In the genomic region with DNA sequence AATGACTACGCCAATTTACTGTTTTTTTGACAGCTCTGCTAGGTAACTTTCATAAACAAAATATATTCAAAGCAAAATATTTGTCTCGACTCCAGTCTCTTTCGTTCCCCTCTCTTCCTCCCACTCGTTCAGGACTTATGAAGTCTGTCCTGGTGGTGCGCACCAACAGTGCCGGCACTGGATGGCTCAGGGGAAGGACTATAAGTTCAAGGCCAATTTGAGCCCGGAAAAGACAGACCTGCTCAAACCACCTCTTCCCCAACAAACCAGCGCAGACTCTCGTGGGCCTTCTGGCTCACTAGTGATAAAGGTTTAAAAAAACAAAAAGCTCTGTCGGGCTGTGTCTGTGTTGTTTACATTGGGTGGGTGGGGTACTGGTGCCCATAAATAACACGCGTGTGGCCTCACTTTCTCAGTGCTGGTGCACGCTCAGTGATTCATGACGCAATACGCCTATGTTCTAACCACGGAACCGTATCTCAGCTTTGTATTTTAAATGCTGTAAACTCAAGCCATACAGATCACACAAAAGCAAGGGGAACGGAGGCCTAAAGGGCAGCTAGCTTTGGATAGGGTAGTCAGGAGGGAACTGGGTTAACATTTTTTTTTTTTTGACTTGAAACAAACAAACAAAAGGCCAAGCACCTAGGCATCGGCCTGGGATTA, we compare ENCODE assay signal across 23 mouse cellular contexts. TPM values are rescaled to one million over a fixed set of nuclear protein-coding genes. Genes with fewer than 3 reads are reported as not detected.
DNase-seq lines count a peak whose midpoint lies in the region; ATAC-seq and TF ChIP-seq lines count a peak whose summit lies in the region.
"Had no signal": no experiment of that assay in that cellular context is flagged by ENCODE, and none has a peak within 500 bp of the region (broad histone marks: within the 10 kb centered on the region; RNA-seq: fewer than 3 reads in every experiment).

No protein-coding gene starts in this region.

- no peaks in the 10 kb centered on the region for H3K9me3 ChIP-seq in liver, embryonic 16.5 days (replicated peaks; ENCODE audit: control insufficient read depth, low read length)
- no peaks in the 10 kb centered on the region for H3K9me3 ChIP-seq in liver, embryonic 12.5 days (replicated peaks)
- H3K9me3 ChIP-seq: embryonic facial prominence, embryonic 13.5 days; forebrain, embryonic 15.5 days; heart, embryonic 10.5 days; hindbrain, embryonic 13.5 days; intestine, embryonic 15.5 days; limb, embryonic 10.5 days; midbrain, embryonic 15.5 days had no signal

- H3K4me1 ChIP-seq in liver, embryonic 16.5 days (ENCODE audit: control insufficient read depth, low read depth, low read length): peaks cover 8% of the 10 kb centered on the region
- H3K4me1 ChIP-seq in liver, embryonic 12.5 days: peaks cover 43% of the 10 kb centered on the region
- H3K4me1 ChIP-seq in brown adipose tissue, adult 24 weeks (ENCODE audit: control insufficient read depth, insufficient read depth, insufficient read length, low read length): peaks cover 53% of the 10 kb centered on the region
- H3K4me1 ChIP-seq in olfactory bulb, adult 2 months (ENCODE audit: control insufficient read depth, insufficient read depth, low read length): peaks cover 42% of the 10 kb centered on the region

- peak; percentile 35 for DNase-seq in CD4-positive helper T cell, adult 2 months (ENCODE audit: low read depth, low spot score)
- no peak for DNase-seq in heart, postnatal 10 days
- no peak for DNase-seq in heart, postnatal 14 days
- DNase-seq: cerebellum, adult 9-10 months; gastrocnemius, postnatal 14 days; kidney, postnatal 14 days; lung, postnatal 10 days; right cerebral cortex, postnatal 25 days had no signal

- no peaks in the 10 kb centered on the region for H3K27me3 ChIP-seq in liver, embryonic 16.5 days (ENCODE audit: control insufficient read depth, insufficient read depth, low read depth, low read length)
- H3K27me3 ChIP-seq in liver, embryonic 12.5 days (replicated peaks): no peaks in the 10 kb centered on the region
- H3K27me3 ChIP-seq: embryonic facial prominence, embryonic 13.5 days; forebrain, embryonic 15.5 days; intestine, embryonic 15.5 days; midbrain, embryonic 15.5 days had no signal

- TF ChIP-seq CTCF in olfactory bulb, adult 2 months (IDR thresholded peaks at IDR 0.05; ENCODE audit: insufficient read depth, low read depth, low read length): no peak

- no peak overlapping the region for H3K4me3 ChIP-seq in liver, embryonic 16.5 days (ENCODE audit: low read depth, low read length)
- H3K4me3 ChIP-seq in liver, embryonic 12.5 days: no peak overlapping the region
- no peak overlapping the region for H3K4me3 ChIP-seq in brown adipose tissue, adult 24 weeks (ENCODE audit: insufficient read depth, low read depth, low read length)
- H3K4me3 ChIP-seq in olfactory bulb, adult 2 months (ENCODE audit: insufficient read depth, low read depth, low read length): no peak overlapping the region
- H3K4me3 ChIP-seq: embryonic facial prominence, embryonic 13.5 days; forebrain, embryonic 15.5 days; heart, embryonic 10.5 days; hindbrain, embryonic 13.5 days; intestine, embryonic 15.5 days; left cerebral cortex, adult 2 months; limb, embryonic 10.5 days; midbrain, embryonic 15.5 days; myocyte had no signal

- no peak for ATAC-seq in liver, embryonic 16.5 days (ENCODE audit: low read depth)
- no peak for ATAC-seq in liver, embryonic 12.5 days
- ATAC-seq: forebrain, embryonic 15.5 days; intestine, embryonic 15.5 days; midbrain, embryonic 15.5 days had no signal

- H3K9ac ChIP-seq in liver, embryonic 16.5 days (ENCODE audit: low read depth, low read length): no peak overlapping the region
- no peak overlapping the region for H3K9ac ChIP-seq in liver, embryonic 12.5 days
- H3K9ac ChIP-seq: embryonic facial prominence, embryonic 13.5 days; forebrain, embryonic 15.5 days; hindbrain, embryonic 13.5 days; intestine, embryonic 15.5 days; liver, embryonic 14.5 days; midbrain, embryonic 15.5 days had no signal

- 54% methylated on average over 19 of the region's 19 CpGs for WGBS in liver, embryonic 16.5 days (ENCODE audit: insufficient replicate concordance)
- 65% methylated on average over 19 of the region's 19 CpGs for WGBS in liver, embryonic 12.5 days (ENCODE audit: insufficient replicate concordance)
- WGBS in olfactory bulb, adult 2 months: 73% methylated on average over 19 of the region's 19 CpGs

- H3K4me2 ChIP-seq in liver, embryonic 16.5 days (ENCODE audit: low read depth, low read length): no peak overlapping the region
- H3K4me2 ChIP-seq in liver, embryonic 12.5 days: no peak overlapping the region
- H3K4me2 ChIP-seq: embryonic facial prominence, embryonic 13.5 days; forebrain, embryonic 15.5 days; hindbrain, embryonic 13.5 days; intestine, embryonic 15.5 days; midbrain, embryonic 15.5 days had no signal

- H3K27ac ChIP-seq in liver, embryonic 16.5 days (ENCODE audit: low read length): 0 out of 2 replicates have a peak overlapping the region, but pooled peaks have one; percentile 21
- H3K27ac ChIP-seq in liver, embryonic 12.5 days: no peak overlapping the region
- peak overlapping the region; percentile 73 for H3K27ac ChIP-seq in brown adipose tissue, adult 24 weeks (replicated peaks; ENCODE audit: low read depth, low read length)
- H3K27ac ChIP-seq in olfactory bulb, adult 2 months (ENCODE audit: insufficient read depth, low read depth, low read length): 0 out of 2 replicates have a peak overlapping the region, but pooled peaks have one; percentile 55
- H3K27ac ChIP-seq: embryonic facial prominence, embryonic 13.5 days; forebrain, embryonic 15.5 days; heart, embryonic 10.5 days; hindbrain, embryonic 13.5 days; intestine, embryonic 15.5 days; left cerebral cortex, adult 2 months; limb, embryonic 10.5 days; liver, embryonic 14.5 days; midbrain, embryonic 15.5 days; stomach, postnatal 0 days had no signal

- TF ChIP-seq POLR2A in olfactory bulb, adult 2 months (IDR thresholded peaks at IDR 0.05; ENCODE audit: insufficient read depth, low read depth, low read length): no peak

- intact Hi-C loops in heart, postnatal 10 days (cut with DNase I): loop anchor here (2.0 kb wide), 1 partner anchor 13 kb away; no protein-coding TSS in a partner anchor
- intact Hi-C loops in heart, postnatal 14 days (cut with DNase I): no loop called here

- no peaks in the 10 kb centered on the region for H3K36me3 ChIP-seq in liver, embryonic 16.5 days (ENCODE audit: control insufficient read depth, insufficient read depth)
- H3K36me3 ChIP-seq in liver, embryonic 12.5 days: no peaks in the 10 kb centered on the region
- H3K36me3 ChIP-seq: embryonic facial prominence, embryonic 13.5 days; forebrain, embryonic 15.5 days; heart, embryonic 10.5 days; hindbrain, embryonic 13.5 days; intestine, embryonic 15.5 days; limb, embryonic 10.5 days; midbrain, embryonic 15.5 days had no signal

RNA-seq across cellular contexts. Expression of a gene that starts 26.7 kb away (rescaled TPM):
- polyA plus RNA-seq in liver, embryonic 16.5 days (2015; fragmentation: Nextera tagmentation; extraction: Ambion mirVana): 4.6 and 5.7 TPM in 2 replicates
- 6.5 and 6.8 TPM in 2 replicates for polyA plus RNA-seq in liver, embryonic 12.5 days (2016; fragmentation: Nextera tagmentation; extraction: Ambion mirVana)
- polyA plus RNA-seq in brown adipose tissue, adult 24 weeks (2012; ENCODE audit: insufficient read depth, insufficient read length, missing spikeins): 6.6 and 7.0 TPM in 2 replicates
- polyA plus RNA-seq in olfactory bulb, adult 2 months (2012; ENCODE audit: insufficient read depth, insufficient read length, low replicate concordance, missing spikeins): not detected in 2 replicates
- 10 to 100 TPM; 17.9 to 20.5 TPM for total RNA-seq in heart, postnatal 10 days (2021)
- 10 to 100 TPM; 15.7 to 16.5 TPM for total RNA-seq in heart, postnatal 14 days (2021)

RNA-seq across cellular contexts. Expression of a gene that starts 27.2 kb away (rescaled TPM):
- polyA plus RNA-seq in liver, embryonic 16.5 days (2015; fragmentation: Nextera tagmentation; extraction: Ambion mirVana): 54.4 and 56.9 TPM in 2 replicates
- polyA plus RNA-seq in liver, embryonic 12.5 days (2016; fragmentation: Nextera tagmentation; extraction: Ambion mirVana): 116 TPM in 2 replicates
- 203 and 223 TPM in 2 replicates for polyA plus RNA-seq in brown adipose tissue, adult 24 weeks (2012; ENCODE audit: insufficient read depth, insufficient read length, missing spikeins)
- not detected in 2 replicates for polyA plus RNA-seq in olfactory bulb, adult 2 months (2012; ENCODE audit: insufficient read depth, insufficient read length, low replicate concordance, missing spikeins)
- 10 to 100 TPM; 83.7 to 88.3 TPM for total RNA-seq in heart, postnatal 10 days (2021)
- 10 to 100 TPM; 69.4 to 70.4 TPM for total RNA-seq in heart, postnatal 14 days (2021)
